Mouse (Mus musculus) heart, postnatal 25 days (tissue): ENCODE results near the gene Bmp6. TPM values are rescaled to one million over a fixed set of nuclear protein-coding genes. Genes with fewer than 3 reads are reported as not detected.

Experiments
- DNase-seq: peaks from one replicate; pipeline ENCODE4 v3.0.0; 2022; ENCODE audit warnings: low spot score
- intact Hi-C: fragments of 180-260 bp; cut with DNase I; formaldehyde crosslinking; loops from one replicate; pipeline ENCODE4 v1.15.1; 2025
- total RNA-seq, 2 experiments: library from RNA; stranded (reverse); gene quantifications; 2 replicates each; pipeline ENCODE4 v1.2.3; 2021

Bmp6 gene
- total RNA-seq, 2 experiments from 2014 or later, result 19.6 to 23.8 TPM

- DNase-seq, result no peak
- intact Hi-C loops, result no loop called here
These were observed 158.4 kb downstream of the Bmp6 start for GRCm38 (mm10) chr13:38503137-38503849.

DNA sequence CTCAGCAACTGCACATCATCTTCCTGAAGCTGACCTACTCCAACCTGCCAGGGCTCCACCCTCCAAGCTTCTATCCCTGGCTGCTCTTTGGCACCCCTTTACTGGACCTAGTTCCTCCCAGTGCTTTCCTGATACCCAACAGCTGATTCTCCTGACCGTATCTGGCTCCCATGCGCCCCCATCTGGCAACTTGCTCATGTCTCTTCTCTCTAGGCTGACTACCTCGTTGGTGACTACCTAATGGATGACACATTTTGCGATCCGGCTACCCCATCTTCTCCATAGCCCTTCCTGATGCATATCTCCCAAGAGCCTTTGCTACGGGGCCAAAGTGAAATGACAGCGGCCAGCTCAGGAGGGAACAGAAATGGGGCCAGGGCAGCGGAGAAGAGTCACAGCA, 161.4 kb downstream of the Bmp6 start:
- intact Hi-C loops, result loop anchor here (1.0 to 5.0 kb wide), 2 partner anchors 76 to 165 kb away; no protein-coding TSS in a partner anchor
- no peak for DNase-seq

DNA sequence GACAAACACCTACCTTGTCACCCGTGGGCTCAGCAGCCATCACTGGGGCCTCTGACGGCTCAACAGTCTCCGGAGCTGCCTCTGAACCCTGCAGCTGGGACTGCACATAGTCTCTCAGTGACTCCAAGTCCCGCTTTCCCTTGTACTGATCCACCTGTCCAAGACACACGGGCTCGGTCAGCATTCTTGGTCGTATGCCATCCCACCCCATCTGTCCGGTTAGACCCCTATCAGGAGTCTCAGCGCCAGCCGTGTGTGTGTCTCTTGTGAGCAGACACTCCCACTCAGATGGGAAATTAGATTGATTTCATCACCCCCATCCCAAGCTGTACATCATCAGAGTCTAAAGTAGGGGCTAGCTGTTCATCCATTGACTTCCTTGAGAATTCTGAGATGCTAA, 162.0 kb downstream of the Bmp6 start:
- intact Hi-C loops, result loop anchor here (1.0 to 5.0 kb wide), 2 partner anchors 75 to 166 kb away; no protein-coding TSS in a partner anchor

DNA sequence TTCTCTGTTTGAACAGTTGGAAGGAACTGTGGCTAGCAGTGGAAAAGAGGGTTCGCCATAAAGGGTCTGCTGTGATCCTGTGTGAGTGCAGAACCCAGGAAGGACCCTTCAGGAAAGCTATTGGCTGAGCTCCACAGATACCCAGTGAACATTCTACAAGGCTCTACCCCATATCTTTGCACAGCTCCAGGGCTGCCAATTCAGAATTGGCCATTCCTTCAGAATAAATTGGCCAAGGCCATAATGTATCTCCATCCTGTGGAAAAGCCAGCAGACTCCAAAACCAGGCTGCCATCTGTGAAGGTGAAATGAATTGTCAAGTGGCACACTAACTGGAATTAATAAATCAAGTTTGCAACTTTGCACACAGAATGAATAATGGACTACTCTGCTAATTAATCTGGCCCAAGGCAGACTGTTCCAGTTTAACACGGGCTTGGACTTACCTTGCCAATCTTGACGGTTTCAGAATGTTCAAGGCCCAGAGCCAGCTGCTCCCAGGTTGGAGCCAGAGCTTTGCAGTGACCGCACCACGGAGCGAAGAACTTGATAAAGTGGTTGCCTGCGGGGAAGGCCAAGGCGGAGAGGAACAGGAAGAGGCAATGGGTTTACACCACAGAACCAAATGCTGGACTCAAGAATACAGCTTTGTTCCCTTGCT, 164.9 kb downstream of the Bmp6 start:
- DNase-seq, result no peak
- intact Hi-C loops, result loop anchor here (5.0 kb wide), 1 partner anchor 72 kb away; no protein-coding TSS in a partner anchor

More for the DNA sequence above, 162.0 kb downstream of the Bmp6 start:
- DNase-seq, result no peak

GRCm38 (mm10) chr13:38511979-38512378, 167.1 kb downstream of the Bmp6 start:
- intact Hi-C loops, result no loop called here
- no peak for DNase-seq

GRCm38 (mm10) chr13:38513921-38514320, 169.0 kb downstream of the Bmp6 start:
- DNase-seq, result no peak
- intact Hi-C loops, result no loop called here

DNA sequence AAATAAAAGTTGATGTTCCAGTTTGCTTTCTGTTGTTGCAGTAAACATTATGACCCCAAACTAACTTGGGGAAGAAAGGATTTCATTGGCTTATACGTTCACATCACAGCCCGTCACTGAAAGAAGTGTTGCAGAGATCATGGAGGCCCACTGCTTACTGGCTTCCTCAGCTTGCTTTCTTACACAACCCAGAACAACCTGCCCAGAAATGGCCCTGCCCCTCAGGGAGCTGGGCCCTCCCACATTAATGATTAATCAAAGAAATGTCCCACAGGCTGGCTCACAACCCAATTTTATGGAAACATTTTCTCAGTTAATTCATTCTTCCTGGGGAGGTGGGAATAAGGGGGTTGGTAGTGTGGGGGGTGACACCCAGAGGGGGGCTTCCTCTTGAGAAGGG, 170.5 kb downstream of the Bmp6 start:
- intact Hi-C loops, result no loop called here
- no peak for DNase-seq

DNA sequence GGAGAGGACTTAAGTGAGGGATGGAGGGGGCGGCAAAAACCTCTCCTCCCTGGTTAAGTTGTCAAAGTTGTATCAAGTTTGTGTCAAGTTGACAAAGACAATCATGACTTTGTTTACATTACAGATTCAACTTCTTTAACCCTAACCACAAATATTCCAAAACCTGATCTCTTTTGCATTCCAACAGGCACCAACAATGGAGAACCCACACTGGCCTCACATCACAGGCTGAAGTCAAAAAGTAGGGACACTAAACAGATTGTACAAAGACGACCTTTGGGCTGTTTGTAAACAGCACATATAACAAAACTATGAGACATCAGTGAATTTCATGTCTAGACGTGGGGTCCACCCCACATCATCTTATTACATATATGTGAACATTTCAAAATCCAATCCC, 170.9 kb downstream of the Bmp6 start:
- intact Hi-C loops, result no loop called here
- DNase-seq, result no peak

- no peak for DNase-seq
- intact Hi-C loops, result no loop called here
These were observed 171.7 kb downstream of the Bmp6 start for GRCm38 (mm10) chr13:38516582-38516981.

GRCm38 (mm10) chr13:38520299-38520698, 175.4 kb downstream of the Bmp6 start:
- intact Hi-C loops, result loop anchor here (10.0 kb wide), 1 partner anchor 525 kb away; the partner anchor contains the start of gene Ssr1
- no peak for DNase-seq

DNA sequence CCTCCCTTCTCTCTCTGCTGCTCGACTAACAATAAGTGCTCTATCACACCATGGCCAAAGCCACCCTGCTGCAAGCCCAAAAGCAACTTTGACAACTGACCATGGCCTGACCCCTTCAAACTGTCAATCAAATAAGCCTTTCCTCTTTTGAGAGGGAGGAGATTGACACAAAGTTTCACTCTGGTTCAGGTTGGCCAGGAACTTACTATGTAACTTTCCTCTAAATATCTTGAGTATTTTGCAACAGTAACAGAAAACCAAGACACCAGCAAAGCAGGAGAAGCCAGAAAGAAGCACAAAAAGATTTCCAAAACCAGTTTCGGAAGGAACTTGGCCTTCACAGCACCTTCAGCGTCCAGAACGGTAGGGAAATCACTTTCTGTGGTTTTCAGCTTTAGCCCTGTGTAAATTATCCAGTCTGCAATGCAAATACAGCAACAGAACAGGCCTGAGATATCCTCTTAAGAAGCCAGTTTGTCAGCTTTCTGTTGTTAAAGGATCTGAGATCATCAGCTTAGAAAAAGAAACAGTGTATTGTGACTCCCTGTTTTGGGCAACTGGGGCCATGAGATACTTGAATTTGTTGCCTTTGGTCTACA, 177.2 kb downstream of the Bmp6 start:
- no peak for DNase-seq
- intact Hi-C loops, result loop anchor here (10.0 kb wide), 1 partner anchor 527 kb away; the partner anchor contains the start of gene Ssr1

GRCm38 (mm10) chr13:38523231-38523630, 178.3 kb downstream of the Bmp6 start:
- intact Hi-C loops, result loop anchor here (10.0 kb wide), 1 partner anchor 528 kb away; the partner anchor contains the start of gene Ssr1
- no peak for DNase-seq

- intact Hi-C loops, result loop anchor here (5.0 to 10.0 kb wide), 2 partner anchors 168 to 530 kb away; partner anchors contain the start of gene Ssr1
- no peak for DNase-seq
These were observed 180.4 kb downstream of the Bmp6 start for GRCm38 (mm10) chr13:38525261-38525660.

- DNase-seq, result no peak
- intact Hi-C loops, result loop anchor here (5.0 to 10.0 kb wide), 2 partner anchors 169 to 531 kb away; partner anchors contain the start of gene Ssr1
These were observed 181.2 kb downstream of the Bmp6 start for GRCm38 (mm10) chr13:38526116-38526515.

- intact Hi-C loops, result loop anchor here (5.0 to 10.0 kb wide), 2 partner anchors 170 to 532 kb away; partner anchors contain the start of gene Ssr1
- no peak for DNase-seq
These were observed 182.3 kb downstream of the Bmp6 start for GRCm38 (mm10) chr13:38527041-38527796.

- intact Hi-C loops, result loop anchor here (2.0 to 10.0 kb wide), 3 partner anchors 53 to 533 kb away; partner anchors contain the start of gene Ssr1
These were observed 183.1 kb downstream of the Bmp6 start for GRCm38 (mm10) chr13:38527797-38528650.

DNA sequence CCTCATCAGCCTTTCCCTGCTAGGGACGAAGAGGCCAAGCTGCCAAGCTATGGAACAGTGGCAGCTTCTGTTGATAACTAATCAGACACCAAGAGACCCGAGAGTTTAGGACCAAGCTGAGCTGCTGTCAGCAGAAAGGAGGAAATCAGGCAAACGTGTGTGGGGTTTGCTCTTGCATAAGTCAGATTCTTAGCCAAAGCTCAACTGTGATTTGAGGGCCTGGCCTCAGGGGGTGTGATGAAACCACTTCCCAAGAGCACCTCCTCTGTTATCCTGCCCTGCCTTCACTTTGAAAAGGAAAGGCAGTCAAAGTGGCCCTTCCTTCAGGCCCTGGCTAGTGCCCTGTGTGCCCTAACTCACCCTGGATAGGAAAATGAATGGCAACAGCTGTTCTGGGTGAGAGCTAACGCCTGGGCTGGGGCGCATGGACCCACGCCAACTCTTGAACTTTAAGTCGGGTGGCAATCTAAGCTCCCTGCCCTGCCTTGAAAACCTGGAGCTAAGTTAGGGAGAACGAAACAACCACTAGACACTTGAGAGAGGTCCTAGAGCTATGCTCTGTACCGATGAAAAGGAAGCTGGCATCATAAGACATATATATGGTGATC, 183.9 kb downstream of the Bmp6 start, which contains the start of gene Txndc5:
Gene Txndc5, minus strand, starts transcription at position 138 of the 608 bp plus-strand sequence.
- intact Hi-C loops, result loop anchor here (2.0 to 10.0 kb wide), 3 partner anchors 52 to 534 kb away; partner anchors contain the start of gene Ssr1
- DNase-seq, result no peak

More at GRCm38 (mm10) chr13:38527797-38528650, 183.1 kb downstream of the Bmp6 start:
- peak; percentile 78 for DNase-seq

DNA sequence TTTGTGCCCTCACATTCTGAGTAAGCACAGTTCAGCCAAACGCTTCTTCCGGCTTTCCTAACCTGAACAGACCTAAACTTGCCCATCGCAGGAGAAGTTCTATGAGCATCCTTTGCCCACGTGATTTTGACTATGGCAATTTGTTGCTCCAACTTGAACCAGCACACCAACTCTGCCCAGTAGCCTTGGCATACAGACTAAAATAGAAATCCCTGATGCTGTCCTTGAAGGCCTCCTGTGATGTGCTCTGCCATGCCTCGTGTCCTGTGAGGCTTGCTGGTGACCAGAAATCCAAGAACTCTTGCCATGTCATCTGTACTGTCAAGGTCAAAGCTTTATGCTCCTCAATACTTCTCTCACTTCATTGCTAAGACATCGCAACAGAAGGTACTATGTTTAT, 184.7 kb downstream of the Bmp6 start:
- DNase-seq, result no peak
- intact Hi-C loops, result loop anchor here (2.0 to 10.0 kb wide), 3 partner anchors 51 to 535 kb away; partner anchors contain the start of gene Ssr1
